Mouse (Mus musculus) left cerebral cortex, adult 11 months (tissue): ENCODE data around the gene Phf21b.
"Not testable (repeated sequence)": the region's sequence is repeated elsewhere in the genome, so short reads cannot be mapped to it uniquely, and the experiment has no call there.

Experiments
- DNase-seq: peaks from one replicate; pipeline ENCODE4 v3.0.0; 2022; ENCODE audit warnings: low spot score

Gene Phf21b

DNA sequence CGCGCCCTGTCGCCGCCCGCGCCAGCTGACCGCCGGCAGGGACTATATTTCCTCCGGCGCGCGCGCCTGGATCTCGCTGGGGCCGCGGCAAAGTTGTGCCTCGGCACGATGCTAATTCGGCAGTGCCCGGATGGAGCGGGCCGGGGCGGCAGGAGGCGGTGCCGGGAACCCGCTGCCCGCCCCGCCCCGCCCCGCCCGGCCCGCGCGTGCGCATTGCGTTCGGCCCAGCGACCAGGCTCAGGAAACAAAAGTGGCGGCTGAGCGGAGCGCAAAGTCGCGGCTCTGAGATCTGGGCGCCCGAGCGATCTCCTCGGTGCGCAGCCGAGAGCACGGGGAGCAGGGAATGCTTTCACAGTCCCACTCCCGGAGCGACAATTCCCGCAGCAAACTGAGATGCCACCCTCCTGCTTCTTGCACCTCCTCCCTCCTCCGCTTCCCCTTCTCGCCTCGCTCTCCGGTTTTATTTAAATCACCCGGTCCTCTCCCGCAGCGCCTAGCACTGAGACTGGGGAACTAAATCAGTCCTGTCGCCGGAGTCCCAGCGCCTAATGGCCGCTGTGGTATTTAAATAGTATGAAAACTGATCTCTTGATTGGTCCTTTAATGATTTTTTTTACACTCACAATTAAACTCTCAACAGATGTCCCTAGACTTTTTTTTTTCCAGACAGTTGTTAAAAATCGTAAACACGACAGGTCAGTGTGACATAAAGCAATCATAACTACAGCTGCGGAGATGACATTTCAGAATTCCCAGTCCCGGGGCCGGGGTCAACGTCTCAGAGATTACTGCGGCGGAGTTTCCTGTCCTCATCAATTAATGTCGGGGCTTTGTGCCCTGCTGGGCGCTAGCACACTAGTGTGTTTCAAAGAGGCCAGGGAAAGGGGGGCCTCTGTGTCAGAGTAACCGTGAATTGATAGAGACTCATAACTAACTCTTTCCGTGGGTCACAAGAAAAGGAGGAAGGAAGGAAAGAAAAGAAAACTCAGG is at the start of gene Phf21b:
TSS of gene Phf21b (minus strand) at position 44 of the 990 bp plus-strand sequence.
- DNase-seq = peak; percentile 73

DNA sequence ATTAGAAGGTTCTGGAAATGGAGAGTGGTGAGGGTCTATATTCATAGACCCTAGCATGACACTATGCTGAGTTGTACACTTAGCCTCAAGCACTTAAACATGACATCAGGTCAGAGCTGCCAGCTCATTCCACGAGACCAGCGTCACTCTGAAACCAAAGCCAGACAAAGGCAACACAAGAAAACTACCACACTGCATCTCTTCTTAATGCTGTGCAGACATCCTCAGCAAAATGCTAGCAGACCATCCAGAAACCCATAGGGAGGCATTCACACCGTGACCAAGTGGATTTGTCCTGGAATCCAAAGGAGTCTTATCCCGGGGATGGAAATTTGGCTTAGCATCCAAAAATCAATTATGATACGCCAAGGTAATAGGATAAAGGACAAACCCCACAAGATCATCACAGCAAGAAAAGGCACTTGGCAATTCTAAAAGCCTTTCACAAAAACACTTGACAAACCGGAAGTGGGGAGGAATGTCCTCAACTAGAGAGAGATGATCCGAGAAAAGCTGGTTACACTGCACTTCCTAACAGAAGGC is 48.1 kb upstream of the Phf21b start:
- no peak for DNase-seq

- no peak for DNase-seq
Measured at GRCm38 (mm10) chr15:84898077-84898476, 42.2 kb upstream of the Phf21b start.

GRCm38 (mm10) chr15:84896664-84897063 is 40.8 kb upstream of the Phf21b start:
- DNase-seq = no peak

DNA sequence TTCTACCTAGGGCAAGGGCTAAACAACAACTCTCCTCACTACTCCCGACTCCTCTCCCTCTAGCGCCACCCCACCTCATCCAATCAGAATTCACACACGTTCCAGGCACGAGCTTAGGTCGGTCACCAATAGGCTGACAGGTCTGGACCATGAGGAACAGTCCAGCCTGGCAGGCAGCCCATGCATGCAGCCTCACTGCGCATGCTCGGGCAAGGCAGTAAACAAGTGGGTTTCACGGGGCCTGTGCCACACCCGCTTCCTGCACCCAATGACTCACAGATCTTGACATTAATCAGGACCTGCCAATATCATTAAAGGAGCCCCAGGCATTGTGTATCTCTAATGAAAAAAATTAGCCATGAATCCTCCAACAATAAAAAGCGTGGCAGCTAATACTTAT is 40.4 kb upstream of the Phf21b start:
- not testable (repeated sequence) for DNase-seq

DNA sequence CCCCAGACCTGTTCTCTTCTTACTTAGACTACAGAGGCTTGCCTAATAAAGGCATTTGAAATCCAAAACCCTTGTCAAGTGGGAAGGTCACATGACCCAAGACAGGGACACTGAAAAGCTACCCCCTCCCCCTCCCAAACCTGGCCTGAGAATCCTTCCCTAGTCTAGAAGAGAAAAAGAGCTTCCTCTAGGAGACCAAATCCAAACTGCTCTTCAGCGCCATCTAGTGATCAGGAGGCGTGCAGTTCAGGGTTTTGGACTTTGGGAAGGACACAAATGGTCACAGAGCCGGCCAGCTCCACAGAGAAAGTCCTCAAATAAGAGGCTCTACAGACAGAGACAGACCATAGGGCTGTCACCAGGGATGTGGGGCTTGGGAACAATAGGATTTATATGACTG is 35.8 kb upstream of the Phf21b start:
- DNase-seq = peak; percentile 44

DNA sequence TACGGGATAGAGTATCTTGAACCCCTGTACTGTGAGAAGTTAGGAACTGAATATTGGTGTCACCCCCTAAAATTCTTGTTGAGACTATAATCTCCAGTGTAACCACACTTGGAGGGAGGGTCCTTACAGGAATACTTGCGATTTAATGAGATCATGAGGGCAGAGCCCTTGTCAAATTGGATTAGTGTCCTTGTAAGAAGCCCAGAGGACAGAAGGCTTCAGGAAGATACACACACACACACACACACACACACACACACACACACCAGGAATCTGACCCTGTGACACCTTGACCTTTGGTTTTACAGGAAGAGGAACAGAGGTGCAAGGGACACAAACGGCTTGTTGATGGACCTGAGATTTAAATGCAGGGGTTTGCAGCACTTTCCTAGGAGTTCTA is 35.4 kb upstream of the Phf21b start:
- DNase-seq = no peak

DNA sequence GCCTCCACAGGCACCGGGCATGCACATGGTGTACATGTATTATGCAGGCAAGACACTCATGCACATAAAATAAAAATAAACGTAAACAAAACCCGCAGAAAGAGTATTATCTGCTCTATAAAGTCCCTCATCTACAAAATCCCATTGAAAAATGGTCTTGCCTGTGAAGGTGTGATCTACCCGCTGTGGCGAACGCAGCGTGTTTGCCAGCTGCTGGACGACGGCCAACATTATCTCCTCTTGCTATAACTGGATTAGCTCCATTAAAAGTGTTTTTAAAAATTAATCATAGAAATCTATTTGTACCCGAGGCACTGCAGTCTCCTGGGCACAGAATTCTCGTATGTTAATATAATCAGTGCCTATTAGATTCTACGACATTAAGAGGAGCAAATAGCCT is 32.2 kb upstream of the Phf21b start:
- DNase-seq = no peak

DNA sequence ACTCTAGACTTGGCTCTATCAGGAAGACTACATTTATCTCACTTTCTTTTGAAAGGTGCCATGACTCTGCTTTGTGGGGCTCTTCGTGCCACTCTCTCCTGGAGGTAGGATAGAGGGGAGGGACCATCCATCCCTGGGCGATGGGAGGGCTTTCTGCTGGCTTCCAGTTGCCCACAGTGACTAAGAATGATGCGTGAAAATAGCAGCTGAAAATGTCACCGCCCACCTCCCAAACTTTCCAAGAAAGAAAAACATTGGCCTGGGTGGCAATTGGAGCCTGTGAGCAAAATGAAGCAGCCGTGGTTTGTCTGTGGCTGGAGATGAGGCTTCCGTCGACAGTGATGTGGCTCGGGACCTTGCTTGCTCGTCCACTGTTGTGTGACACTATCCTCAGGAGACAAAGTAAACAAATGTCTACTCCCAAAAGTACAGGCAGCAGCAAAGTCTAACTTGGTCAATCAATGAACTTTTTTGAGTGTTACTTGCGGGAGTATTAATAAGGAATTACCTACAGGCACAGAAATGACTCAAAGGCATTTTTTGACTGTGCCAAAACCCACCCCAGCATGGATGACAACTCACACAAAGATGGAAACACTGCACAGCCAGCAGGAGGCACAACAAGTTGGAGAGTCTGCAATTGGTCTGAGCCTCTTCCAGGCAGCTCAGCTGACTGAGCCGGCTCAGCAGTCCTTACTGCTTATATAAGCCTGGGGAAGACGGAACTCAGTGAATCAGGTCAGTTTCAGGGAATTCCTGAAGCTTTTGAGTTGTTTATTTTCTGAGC is 21.4 kb upstream of the Phf21b start:
- DNase-seq = no peak

- DNase-seq = no peak
Measured at GRCm38 (mm10) chr15:84873867-84874266, 18.0 kb upstream of the Phf21b start.

DNA sequence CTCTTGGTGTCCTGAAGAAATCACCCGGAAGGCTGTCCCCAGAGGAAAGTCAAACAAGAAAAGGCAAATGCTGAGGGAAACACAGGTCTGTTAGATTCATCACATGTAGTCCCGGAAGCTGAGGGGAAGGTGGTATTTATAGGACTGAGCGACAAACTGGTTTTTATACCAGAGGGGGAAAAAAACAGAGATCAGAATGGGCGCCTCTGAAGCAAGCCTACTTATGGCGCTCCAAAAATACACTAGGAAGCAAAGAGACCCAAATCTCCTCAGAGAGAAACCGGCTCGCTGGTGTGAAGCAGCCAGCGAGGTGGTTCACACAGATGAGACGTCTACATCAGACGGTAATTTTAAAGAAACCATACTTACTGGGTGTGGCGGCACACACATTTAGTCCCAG is 17.2 kb upstream of the Phf21b start:
- no peak for DNase-seq

DNA sequence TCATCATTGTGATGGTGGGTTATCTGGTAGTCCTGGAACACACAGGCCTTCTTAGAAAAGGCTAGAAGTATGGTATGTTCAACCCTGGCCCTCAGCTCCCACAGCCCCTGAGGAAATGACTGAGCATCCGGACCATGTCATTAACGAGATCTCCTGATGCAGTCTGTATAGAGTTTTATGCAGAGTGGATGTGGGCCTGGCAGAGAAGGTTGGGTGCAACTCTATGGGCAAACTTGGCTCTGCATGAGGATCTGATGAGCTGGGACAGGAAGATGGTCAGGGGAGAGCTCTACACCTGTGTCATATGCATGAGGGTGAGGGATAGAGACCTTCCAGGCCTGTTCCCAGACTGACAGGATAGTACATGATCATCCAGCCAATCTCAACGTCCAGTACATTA is 16.0 kb upstream of the Phf21b start:
- DNase-seq = no peak

DNA sequence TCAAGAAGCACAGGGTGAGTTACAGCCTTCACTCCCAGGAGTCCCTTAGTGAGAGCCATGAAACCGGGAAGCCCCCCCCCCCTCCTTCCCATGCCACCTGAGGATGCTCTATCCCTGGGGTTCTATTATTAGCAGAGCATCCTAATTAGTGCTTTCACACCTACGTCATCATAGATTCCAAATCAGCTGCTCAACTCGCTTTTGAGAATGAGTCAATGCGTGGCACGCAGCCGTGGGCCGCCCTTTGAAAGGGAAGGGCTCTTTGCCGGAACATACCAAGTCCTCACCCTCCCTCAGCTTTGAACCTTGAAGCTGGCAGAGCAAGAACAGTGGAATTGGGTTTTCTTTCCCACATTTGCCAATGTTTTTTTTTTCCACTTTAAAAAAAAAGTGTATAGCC is 6.1 kb upstream of the Phf21b start:
- no peak for DNase-seq

- DNase-seq = no peak
Measured at GRCm38 (mm10) chr15:84857623-84858022, 1.8 kb upstream of the Phf21b start.

DNA sequence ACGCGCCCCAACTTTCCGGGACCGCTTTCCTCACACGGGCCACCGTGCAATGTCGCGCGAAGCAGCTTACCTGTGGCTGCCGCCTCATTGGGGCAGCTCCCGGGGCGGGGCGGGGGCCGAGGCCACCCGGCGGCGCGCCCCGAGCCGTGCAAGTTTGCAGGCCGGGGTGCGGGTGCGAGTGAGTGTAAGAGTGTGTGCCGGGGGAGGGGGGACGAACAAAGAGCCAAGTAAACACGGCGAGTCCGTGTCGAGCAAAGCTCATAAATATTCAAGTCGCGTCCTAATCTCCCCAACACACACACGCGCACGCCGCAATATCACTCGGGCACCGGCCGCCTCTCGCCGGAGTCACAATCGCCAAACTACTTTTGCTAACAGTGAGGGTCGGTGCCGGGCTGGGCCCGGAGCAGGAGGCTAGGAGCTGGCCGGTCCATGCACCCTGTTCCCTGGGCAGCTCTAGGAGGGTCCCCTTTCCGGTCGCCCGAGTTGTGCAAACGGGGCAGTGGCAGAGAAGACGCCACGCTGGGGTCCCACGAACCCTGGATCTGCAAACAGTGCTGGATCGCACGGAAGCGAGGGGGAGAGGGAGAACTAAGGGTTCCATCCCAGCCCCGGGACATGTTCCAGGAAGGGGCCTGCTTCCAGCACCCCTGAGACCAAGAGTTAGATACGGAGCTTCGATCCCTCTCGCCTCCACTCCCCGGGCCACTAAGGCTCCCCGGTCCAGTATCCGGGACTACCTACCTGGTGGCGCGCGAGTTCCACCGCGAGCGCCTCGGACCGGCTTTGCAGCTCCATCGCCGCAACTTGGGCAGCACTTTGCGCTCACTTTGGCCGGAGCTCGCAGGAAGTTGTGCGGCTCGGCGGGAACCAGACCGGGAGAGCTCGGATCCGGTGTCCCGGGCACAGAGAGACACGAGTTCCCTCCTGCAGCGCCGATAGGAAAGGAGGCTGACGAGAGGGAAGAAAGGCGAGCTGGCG is 638 bp downstream of the Phf21b start:
- DNase-seq = no peak

DNA sequence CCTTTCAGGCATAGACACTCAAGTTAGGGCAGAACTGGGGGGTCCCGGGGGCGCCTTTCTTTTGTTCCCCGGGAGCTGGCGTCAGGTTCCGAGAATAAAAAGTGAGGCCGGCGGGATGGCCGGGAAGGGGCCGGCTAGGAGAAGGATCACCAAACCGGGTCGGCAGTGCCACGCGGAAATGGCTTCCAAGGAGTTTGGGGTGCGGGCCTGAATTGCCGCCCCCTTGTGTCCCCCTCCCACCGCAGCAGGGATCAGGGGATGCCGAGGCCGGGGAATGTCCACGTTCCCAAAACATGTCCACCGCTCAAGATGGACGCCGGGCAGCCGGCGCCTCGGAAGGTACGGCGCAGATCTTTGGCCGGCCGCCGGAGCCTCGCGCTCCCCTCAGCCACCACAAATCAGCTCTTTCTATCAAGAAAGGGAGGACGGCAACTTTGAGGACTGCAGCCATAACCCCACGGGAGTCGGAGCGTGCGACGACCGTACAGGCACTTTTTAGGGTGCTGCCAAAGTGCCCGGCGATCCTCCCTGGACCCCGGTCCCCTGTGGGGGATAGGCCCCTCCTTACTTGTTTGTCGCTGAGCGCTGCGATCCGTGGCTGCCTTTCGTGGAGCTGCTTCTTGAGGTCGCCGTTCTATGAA is 1.6 kb downstream of the Phf21b start:
- DNase-seq = no peak

- DNase-seq = no peak
Measured at GRCm38 (mm10) chr15:84853261-84854137, 2.4 kb downstream of the Phf21b start.

GRCm38 (mm10) chr15:84852457-84853070 is 3.3 kb downstream of the Phf21b start:
- DNase-seq = no peak

DNA sequence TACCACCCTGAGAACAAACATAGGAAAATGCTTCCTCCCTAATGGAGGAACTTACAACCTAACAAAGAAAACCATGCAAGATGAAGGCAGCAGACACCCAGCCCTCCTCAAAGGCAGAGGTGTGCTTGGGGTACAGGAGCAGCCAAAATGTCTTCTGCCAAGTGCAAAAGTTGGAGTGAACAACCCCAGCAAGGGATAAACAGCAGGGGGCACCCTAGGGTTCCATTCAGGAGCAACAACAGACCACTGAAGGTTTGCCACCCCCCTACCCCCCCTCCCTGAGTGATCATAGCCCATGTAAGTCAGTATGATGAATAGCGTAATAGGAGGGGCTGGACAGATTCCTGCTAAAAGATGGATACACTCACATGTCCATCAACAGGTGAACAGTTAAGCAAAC is 5.5 kb downstream of the Phf21b start:
- DNase-seq = no peak

DNA sequence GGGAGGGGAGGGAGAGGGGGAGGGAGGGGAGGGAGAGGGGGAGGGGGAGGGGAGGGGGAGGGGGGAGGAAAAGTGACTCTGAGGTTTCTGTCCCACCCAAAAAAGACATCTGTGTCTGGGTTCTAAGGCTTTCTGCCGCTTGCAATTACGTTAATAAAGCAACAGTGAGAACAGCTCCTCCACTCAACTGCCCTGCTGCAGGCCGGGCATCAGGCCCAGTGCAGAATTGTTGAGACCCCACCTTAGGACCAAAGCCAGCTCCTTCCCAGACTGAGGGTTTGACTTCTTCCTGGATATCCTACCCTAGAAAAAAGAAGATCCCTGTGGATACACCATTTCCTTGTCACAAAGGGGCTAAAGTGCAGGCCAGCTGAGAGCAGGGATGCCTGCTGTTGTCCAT is 9.6 kb downstream of the Phf21b start:
- DNase-seq = no peak
